Mouse (Mus musculus) spleen, adult 2 months (tissue): ENCODE measurements around the gene Lhpp.

Source experiments
- CTCF ChIP-seq: fragments of 200-500 bp; IDR thresholded peaks from 2 replicates; pipeline ENCODE4 v1.5.1; 2011; ENCODE audit warnings: mild to moderate bottlenecking, inconsistent platforms; ENCODE audit not compliant: insufficient read depth, insufficient read length, insufficient replicate concordance; ENCODE audit errors: extremely low read depth
- POLR2A ChIP-seq: fragments of 200-500 bp; IDR thresholded peaks from 2 replicates; pipeline ENCODE4 v1.6.1; 2011; ENCODE audit warnings: low read depth, low read length, inconsistent platforms

DNA sequence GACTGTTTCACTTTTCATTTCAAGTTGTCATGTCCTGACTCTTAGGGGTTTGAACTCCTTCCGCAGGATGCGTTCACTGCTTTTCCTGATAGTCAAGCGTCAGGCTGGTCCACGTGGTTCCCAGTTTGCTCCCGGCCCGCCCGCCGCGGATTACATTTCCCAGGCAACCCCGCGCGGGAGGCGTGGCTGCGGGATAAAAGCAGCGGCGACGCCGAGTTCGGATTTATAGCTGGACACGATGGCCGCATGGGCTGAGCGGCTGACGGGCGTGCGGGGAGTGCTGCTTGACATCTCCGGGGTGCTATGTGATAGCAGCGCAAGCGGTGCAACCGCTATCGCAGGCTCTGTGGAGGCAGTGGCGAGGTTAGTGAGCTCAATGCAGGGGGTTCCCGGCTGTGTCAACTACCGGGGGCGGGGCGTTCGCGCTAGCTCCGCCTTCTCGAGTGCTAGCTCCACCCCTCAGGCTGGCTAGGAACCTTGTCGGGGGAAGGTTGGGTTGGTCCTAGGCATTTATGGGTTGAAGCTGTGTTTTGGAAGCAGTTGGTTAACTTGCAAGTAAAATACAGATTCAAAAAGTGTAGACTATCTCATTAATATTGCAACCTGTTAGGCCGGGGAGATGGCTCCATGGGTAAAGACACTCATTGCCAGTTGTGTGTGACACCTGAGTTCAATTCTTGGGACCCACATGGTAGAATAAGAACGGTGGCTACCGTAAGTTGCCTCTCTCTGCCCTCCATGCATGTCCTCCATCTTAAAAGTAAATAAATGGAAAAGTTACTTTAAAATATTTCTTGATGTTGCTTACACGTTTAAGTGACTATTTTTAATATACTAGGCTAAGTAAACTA, at the start of gene Lhpp:
- TF ChIP-seq CTCF (no peak), POLR2A (no peak)
